Mouse (Mus musculus): ENCODE measurements around the gene Gm20388.

DNA sequence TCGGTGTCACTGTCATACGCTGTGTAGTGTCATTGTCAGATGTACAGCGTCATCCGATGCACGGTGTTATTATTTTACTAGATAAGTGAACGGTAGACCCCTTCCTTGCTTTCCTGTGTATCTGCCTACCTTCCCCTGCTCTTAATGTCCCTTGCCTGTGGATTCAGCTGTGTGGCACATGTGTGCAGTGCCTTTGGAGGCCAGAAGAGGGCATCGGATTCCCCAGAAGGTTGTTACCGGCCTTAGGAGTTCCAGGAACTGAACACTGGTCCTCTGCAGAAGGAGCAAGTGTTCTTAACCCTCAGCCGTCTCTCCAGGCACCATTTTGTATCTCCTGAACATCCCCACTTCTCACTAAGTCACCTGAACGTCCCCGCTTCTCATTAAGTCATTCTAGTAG lies 3907.1 kb downstream of the Gm20388 start:
- TF ChIP-seq POLR2A (IDR thresholded peaks at IDR 0.05; ENCODE audit: borderline replicate concordance, insufficient read depth, low read length) (no peak), CTCF (IDR thresholded peaks at IDR 0.05; ENCODE audit: borderline replicate concordance, insufficient read depth, low read depth, low read length) (0 out of 2 replicates have a peak, but pooled peaks have one; percentile 11)
